Mouse (Mus musculus): ENCODE results near the gene Oprd1. TPM values are rescaled to one million over a fixed set of nuclear protein-coding genes. Genes with fewer than 3 reads are reported as not detected.

Oprd1 gene
- polyA plus RNA-seq, 1 experiment from 2014 or later, result not detected

- TF ChIP-seq EP300 (IDR thresholded peaks at IDR 0.05; ENCODE audit: low read depth) (no peak), CTCF (IDR thresholded peaks at IDR 0.05; ENCODE audit: low read depth) (no peak)
- no peak for ATAC-seq
- Histone ChIP-seq H3K9me3 (ENCODE audit: low read length) (no peaks in the 10 kb centered on the region), H3K27ac (ENCODE audit: low read depth) (no peak overlapping the region), H3K4me1 (ENCODE audit: insufficient read depth) (no peaks in the 10 kb centered on the region), H3K27me3 (ENCODE audit: insufficient read depth, low read length) (no peaks in the 10 kb centered on the region), H3K4me2 (ENCODE audit: low read depth, low read length) (no peak overlapping the region), H3K9ac (replicated peaks) (no peak overlapping the region), H3K4me3 (ENCODE audit: low read depth, low read length) (no peak overlapping the region), H3K36me3 (replicated peaks; ENCODE audit: insufficient read depth, low read length) (no peaks in the 10 kb centered on the region)
- no peak for DNase-seq
- 85% methylated on average over 7 of the region's 7 CpGs for WGBS (ENCODE audit: insufficient replicate concordance)
These were observed 12.5 kb downstream of the Oprd1 start for GRCm38 (mm10) chr4:132131790-132132189.

DNA sequence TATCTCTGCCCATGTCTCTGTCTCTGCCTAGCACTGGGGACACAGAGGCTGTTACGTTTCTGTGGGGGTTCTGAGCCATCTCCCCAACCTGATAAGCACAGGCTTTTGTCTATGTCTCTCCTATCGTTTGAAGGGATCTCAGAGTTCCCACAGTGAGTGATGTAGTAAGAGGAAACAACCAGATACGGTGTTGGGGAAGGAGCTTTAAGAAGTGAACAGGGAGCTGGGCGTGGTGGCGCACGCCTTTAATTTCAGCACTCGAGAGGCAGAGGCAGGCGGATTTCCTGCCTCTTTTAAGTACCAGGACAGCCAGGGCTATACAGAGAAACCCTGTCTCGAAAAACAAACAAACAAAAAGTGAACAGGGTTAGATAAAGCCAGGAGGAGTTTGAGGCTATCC is 13.2 kb downstream of the Oprd1 start:
- Histone ChIP-seq H3K4me3 (ENCODE audit: low read depth, low read length) (no peak overlapping the region), H3K4me1 (ENCODE audit: insufficient read depth) (no peaks in the 10 kb centered on the region), H3K27ac (ENCODE audit: low read depth) (no peak overlapping the region), H3K9ac (replicated peaks) (no peak overlapping the region), H3K4me2 (ENCODE audit: low read depth, low read length) (no peak overlapping the region), H3K27me3 (ENCODE audit: insufficient read depth, low read length) (no peaks in the 10 kb centered on the region), H3K9me3 (ENCODE audit: low read length) (no peaks in the 10 kb centered on the region), H3K36me3 (replicated peaks; ENCODE audit: insufficient read depth, low read length) (no peaks in the 10 kb centered on the region)
- no peak for ATAC-seq
- TF ChIP-seq EP300 (IDR thresholded peaks at IDR 0.05; ENCODE audit: low read depth), result no peak
- TF ChIP-seq CTCF (IDR thresholded peaks at IDR 0.05; ENCODE audit: low read depth), result no peak
- WGBS (ENCODE audit: insufficient replicate concordance), result 63% methylated on average over 9 of the region's 9 CpGs
- no peak for DNase-seq

- H3K4me2 ChIP-seq (ENCODE audit: low read depth, low read length), result no peak overlapping the region
- H3K27me3 ChIP-seq (ENCODE audit: insufficient read depth, low read length), result no peaks in the 10 kb centered on the region
- H3K36me3 ChIP-seq (replicated peaks; ENCODE audit: insufficient read depth, low read length), result no peaks in the 10 kb centered on the region
- H3K4me3 ChIP-seq (ENCODE audit: low read depth, low read length), result no peak overlapping the region
- ATAC-seq, result no peak
- no peak overlapping the region for H3K9ac ChIP-seq (replicated peaks)
- H3K27ac ChIP-seq (ENCODE audit: low read depth), result no peak overlapping the region
- no peaks in the 10 kb centered on the region for H3K9me3 ChIP-seq (ENCODE audit: low read length)
- 65% methylated on average over 10 of the region's 11 CpGs for WGBS (ENCODE audit: insufficient replicate concordance)
- TF ChIP-seq CTCF (IDR thresholded peaks at IDR 0.05; ENCODE audit: low read depth) (no peak), EP300 (IDR thresholded peaks at IDR 0.05; ENCODE audit: low read depth) (no peak)
- no peaks in the 10 kb centered on the region for H3K4me1 ChIP-seq (ENCODE audit: insufficient read depth)
- DNase-seq, result peak; percentile 28
These were observed 13.6 kb downstream of the Oprd1 start for GRCm38 (mm10) chr4:132130645-132131044.

DNA sequence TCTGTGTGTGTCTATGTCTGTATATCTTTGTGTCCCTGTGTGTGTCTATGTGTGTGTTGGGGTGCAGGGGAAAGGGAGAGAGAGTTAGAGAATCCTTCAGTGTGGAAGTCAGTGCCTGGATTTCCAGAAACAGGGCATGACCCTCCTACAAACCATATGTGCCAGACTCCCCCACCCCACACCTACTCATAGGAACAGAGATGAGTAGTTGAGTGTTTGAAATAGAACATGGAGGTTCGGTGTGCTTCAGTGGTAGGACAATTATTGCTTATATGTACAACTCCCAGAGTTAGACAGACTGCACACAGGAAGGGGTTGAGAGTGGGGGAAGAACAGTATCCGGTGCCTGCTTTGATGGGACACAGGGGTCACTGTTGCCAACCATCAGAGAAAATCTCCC is 14.2 kb downstream of the Oprd1 start:
- no peak overlapping the region for H3K9ac ChIP-seq (replicated peaks)
- no peak overlapping the region for H3K4me3 ChIP-seq (ENCODE audit: low read depth, low read length)
- no peaks in the 10 kb centered on the region for H3K4me1 ChIP-seq (ENCODE audit: insufficient read depth)
- ATAC-seq, result no peak
- H3K27me3 ChIP-seq (ENCODE audit: insufficient read depth, low read length), result no peaks in the 10 kb centered on the region
- no peaks in the 10 kb centered on the region for H3K36me3 ChIP-seq (replicated peaks; ENCODE audit: insufficient read depth, low read length)
- no peaks in the 10 kb centered on the region for H3K9me3 ChIP-seq (ENCODE audit: low read length)
- no peak for DNase-seq
- no peak overlapping the region for H3K4me2 ChIP-seq (ENCODE audit: low read depth, low read length)
- H3K27ac ChIP-seq (ENCODE audit: low read depth), result no peak overlapping the region
- 70% methylated on average over 2 of the region's 2 CpGs for WGBS (ENCODE audit: insufficient replicate concordance)
- TF ChIP-seq EP300 (IDR thresholded peaks at IDR 0.05; ENCODE audit: low read depth), result no peak
- TF ChIP-seq CTCF (IDR thresholded peaks at IDR 0.05; ENCODE audit: low read depth), result no peak

DNA sequence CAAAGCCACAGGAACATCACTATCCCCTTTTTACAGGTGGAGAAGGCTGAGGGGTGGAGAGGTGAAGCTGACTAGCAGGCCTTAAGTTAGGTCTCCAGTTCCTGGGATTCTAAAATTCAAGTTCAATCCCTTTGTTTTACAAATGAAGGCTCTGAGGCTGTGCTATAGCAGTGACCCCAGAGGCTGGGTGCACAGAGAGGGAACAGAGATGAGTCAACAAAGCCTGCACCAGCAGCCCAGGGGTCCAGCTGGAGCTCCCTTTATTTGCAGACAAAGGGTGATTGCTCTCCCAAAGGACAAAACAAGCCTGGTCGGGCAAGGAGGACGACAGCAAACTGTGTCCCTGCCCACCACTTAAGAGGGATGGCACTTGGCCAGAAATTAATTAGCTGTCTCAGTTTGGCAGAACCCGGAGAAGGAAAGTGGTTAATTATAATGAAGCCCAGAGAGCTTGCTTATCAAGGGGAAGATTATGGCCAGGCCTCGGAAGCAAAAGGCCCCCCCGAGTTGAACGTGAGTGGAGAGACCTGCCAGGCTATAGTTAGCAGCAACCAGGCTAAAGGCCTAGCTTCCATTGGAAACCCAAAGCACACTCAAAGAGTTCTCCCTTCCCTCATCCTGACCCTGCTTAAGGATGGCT is 15.2 kb downstream of the Oprd1 start:
- Histone ChIP-seq H3K27me3 (ENCODE audit: insufficient read depth, low read length) (no peaks in the 10 kb centered on the region), H3K4me2 (ENCODE audit: low read depth, low read length) (no peak overlapping the region), H3K9ac (replicated peaks) (no peak overlapping the region; the same call in 1 of the 2 replicates), H3K36me3 (replicated peaks; ENCODE audit: insufficient read depth, low read length) (no peaks in the 10 kb centered on the region), H3K4me3 (ENCODE audit: low read depth, low read length) (no peak overlapping the region), H3K4me1 (ENCODE audit: insufficient read depth) (no peaks in the 10 kb centered on the region), H3K9me3 (ENCODE audit: low read length) (no peaks in the 10 kb centered on the region), H3K27ac (ENCODE audit: low read depth) (no peak overlapping the region)
- DNase-seq (peak; percentile 24), ATAC-seq (peak; percentile 31; the same call in 1 of the 2 replicates)
- TF ChIP-seq CTCF (IDR thresholded peaks at IDR 0.05; ENCODE audit: low read depth) (no peak), EP300 (IDR thresholded peaks at IDR 0.05; ENCODE audit: low read depth) (no peak)
- 44% methylated on average over 6 of the region's 6 CpGs for WGBS (ENCODE audit: insufficient replicate concordance)

GRCm38 (mm10) chr4:132127091-132127490 is 17.2 kb downstream of the Oprd1 start:
- H3K27me3 ChIP-seq (ENCODE audit: insufficient read depth, low read length), result no peaks in the 10 kb centered on the region
- H3K4me3 ChIP-seq (ENCODE audit: low read depth, low read length), result no peak overlapping the region
- H3K9ac ChIP-seq (replicated peaks), result no peak overlapping the region
- ATAC-seq, result no peak
- WGBS (ENCODE audit: insufficient replicate concordance), result 78% methylated on average over 8 of the region's 8 CpGs
- TF ChIP-seq EP300 (IDR thresholded peaks at IDR 0.05; ENCODE audit: low read depth), result no peak
- no peak for TF ChIP-seq CTCF (IDR thresholded peaks at IDR 0.05; ENCODE audit: low read depth)
- H3K36me3 ChIP-seq (replicated peaks; ENCODE audit: insufficient read depth, low read length), result no peaks in the 10 kb centered on the region
- H3K4me1 ChIP-seq (ENCODE audit: insufficient read depth), result no peaks in the 10 kb centered on the region
- DNase-seq, result no peak
- H3K4me2 ChIP-seq (ENCODE audit: low read depth, low read length), result no peak overlapping the region
- no peak overlapping the region for H3K27ac ChIP-seq (ENCODE audit: low read depth)
- H3K9me3 ChIP-seq (ENCODE audit: low read length), result no peaks in the 10 kb centered on the region
